Mouse (Mus musculus) testis, postnatal 10 days (tissue): ENCODE measurements at regions not wholly inside any gene's neighbourhood (a gene's known extent, or its start where the extent isn't known, plus 50 kb on each side); places are given as distances from the start of the nearest gene placed in this dataset.
A peak's percentile ranks its signal among the peaks of the same experiment; 100 is the strongest.

ENCODE experiments used
- DNase-seq: peaks from one replicate; pipeline ENCODE4 v3.0.0; 2021; ENCODE audit warnings: low spot score

GRCm38 (mm10) chr9:14092996-14093442 lies 181.8 kb upstream of the Sesn3 start:
- DNase-seq, result no peak

- no peak for DNase-seq
Observed at GRCm38 (mm10) chr9:14103538-14103937, 171.3 kb upstream of the Sesn3 start.

- no peak for DNase-seq
Observed at GRCm38 (mm10) chr9:14104921-14105320, 169.9 kb upstream of the Sesn3 start.

GRCm38 (mm10) chr9:14106371-14106770 lies 168.5 kb upstream of the Sesn3 start:
- DNase-seq, result no peak

- DNase-seq, result no peak
Observed at GRCm38 (mm10) chr9:14108798-14109197, 166.1 kb upstream of the Sesn3 start.

- DNase-seq, result no peak
Observed at GRCm38 (mm10) chr9:14109492-14109891, 165.4 kb upstream of the Sesn3 start.

- no peak for DNase-seq
Observed at GRCm38 (mm10) chr9:14111713-14112112, 163.2 kb upstream of the Sesn3 start.

- no peak for DNase-seq
Observed at GRCm38 (mm10) chr9:14115521-14115920, 159.3 kb upstream of the Sesn3 start.

GRCm38 (mm10) chr9:14116097-14116840 lies 158.6 kb upstream of the Sesn3 start:
- no peak for DNase-seq

- DNase-seq, result no peak
Observed at GRCm38 (mm10) chr9:14133372-14133771, 141.5 kb upstream of the Sesn3 start.

GRCm38 (mm10) chr9:14134894-14135450 lies 139.9 kb upstream of the Sesn3 start:
- no peak for DNase-seq

- DNase-seq, result no peak
Observed at GRCm38 (mm10) chr9:14141321-14141720, 133.5 kb upstream of the Sesn3 start.

GRCm38 (mm10) chr9:14143988-14144387 lies 130.9 kb upstream of the Sesn3 start:
- DNase-seq, result no peak

GRCm38 (mm10) chr9:14147088-14147487 lies 127.8 kb upstream of the Sesn3 start:
- DNase-seq, result no peak

- DNase-seq, result no peak
Observed at GRCm38 (mm10) chr9:14147731-14148130, 127.1 kb upstream of the Sesn3 start.

- no peak for DNase-seq
Observed at GRCm38 (mm10) chr9:14150288-14150687, 124.6 kb upstream of the Sesn3 start.

- no peak for DNase-seq
Observed at GRCm38 (mm10) chr9:14156967-14157366, 117.9 kb upstream of the Sesn3 start.

- no peak for DNase-seq
Observed at GRCm38 (mm10) chr9:14158096-14158837, 116.6 kb upstream of the Sesn3 start.

GRCm38 (mm10) chr9:14160207-14160606 lies 114.7 kb upstream of the Sesn3 start:
- no peak for DNase-seq

GRCm38 (mm10) chr9:14171589-14172240 lies 103.2 kb upstream of the Sesn3 start:
- DNase-seq, result no peak

GRCm38 (mm10) chr9:14173631-14174323 lies 101.1 kb upstream of the Sesn3 start:
- DNase-seq, result peak; percentile 75
